Mouse (Mus musculus): ENCODE results near the gene Dclk2. TPM values are rescaled to one million over a fixed set of nuclear protein-coding genes. Genes with fewer than 3 reads are reported as not detected.

Dclk2 gene
- total RNA-seq, 2 experiments from 2014 or later: 2.6 to 4.2 TPM

DNA sequence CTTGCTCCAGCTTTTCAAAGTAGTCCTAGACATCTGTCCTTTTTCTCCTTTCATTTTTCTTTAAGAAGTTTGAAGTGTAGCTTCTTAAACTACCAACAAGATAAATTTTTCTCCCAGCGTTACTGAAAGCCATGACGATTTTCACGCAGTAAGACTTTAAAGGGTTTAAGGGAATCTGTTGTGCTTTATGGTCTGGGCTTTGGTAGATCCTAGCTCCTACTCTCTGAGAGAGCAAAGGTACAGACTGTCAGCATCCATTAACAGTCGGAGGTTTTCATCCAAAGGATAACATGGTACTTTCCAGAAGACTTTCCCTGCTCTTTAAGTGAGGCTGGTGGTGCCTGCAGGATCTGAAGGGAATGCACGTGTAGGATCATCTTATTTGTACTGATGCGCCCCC lies 151.7 kb downstream of the Dclk2 start:
- intact Hi-C loops (cut with DNase I): no loop called here

DNA sequence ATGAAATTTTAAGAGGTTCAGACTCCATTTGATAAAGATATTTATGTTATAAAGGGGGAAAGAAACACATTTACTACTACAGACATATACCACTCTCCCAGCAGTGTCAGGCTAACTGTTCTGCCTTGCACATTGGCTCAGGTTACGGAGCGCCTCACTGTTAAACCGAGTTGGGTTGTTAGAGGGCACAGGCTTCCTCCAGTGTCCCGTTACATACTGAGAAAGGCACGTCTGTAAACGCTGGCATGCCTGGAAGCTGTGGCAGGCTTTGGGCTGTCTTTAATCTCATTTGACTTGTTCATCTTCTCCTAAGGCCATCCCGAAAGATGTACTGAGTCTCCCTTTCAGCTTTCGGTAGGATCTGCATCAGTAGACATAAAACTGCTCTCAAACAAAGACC lies 152.1 kb downstream of the Dclk2 start:
- no peak for DNase-seq
- intact Hi-C loops (cut with DNase I): no loop called here

More for the DNA sequence above, 151.7 kb downstream of the Dclk2 start:
- DNase-seq: no peak

DNA sequence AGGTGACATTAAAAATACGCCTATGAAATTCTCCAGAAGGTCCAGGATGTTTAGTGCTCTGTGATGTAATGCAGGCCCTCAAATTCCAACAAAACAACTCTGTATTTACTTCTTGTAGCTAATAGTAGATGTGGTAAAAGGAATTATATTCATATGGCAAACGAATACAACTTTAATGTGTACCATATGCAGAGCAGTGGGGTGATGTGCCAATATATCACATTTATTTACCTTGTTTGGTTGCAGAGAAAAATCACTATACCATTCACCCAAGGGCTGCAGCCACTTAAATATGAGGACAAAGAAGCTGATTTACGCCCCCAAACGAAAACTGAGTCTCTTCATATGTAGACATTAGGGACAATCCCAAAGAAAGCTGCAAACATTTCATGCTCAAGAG lies 158.2 kb downstream of the Dclk2 start:
- intact Hi-C loops (cut with DNase I): loop anchor here (5.0 kb wide), 2 partner anchors 215 to 435 kb away; partner anchors contain the start of gene Mab21l2
- no peak for DNase-seq

DNA sequence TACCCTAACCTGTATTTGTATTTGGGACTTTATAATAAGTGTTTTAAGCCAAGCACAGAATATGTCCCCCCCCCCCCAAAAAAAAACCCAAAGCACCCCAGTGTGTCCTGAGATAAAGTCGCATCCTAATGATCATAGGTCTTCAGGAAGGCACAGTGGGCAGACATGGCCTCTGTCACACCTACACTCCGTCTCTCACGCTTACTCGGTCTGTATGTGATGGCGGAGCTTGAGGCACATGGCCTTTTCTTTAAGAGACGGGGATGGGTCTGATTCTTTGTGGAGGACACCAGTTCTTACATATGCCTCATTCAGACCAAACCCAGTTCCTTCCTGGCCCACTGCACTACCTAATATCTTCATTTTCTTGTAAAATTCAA lies 158.6 kb downstream of the Dclk2 start:
- no peak for DNase-seq
- intact Hi-C loops (cut with DNase I): loop anchor here (5.0 kb wide), 2 partner anchors 215 to 435 kb away; partner anchors contain the start of gene Mab21l2

DNA sequence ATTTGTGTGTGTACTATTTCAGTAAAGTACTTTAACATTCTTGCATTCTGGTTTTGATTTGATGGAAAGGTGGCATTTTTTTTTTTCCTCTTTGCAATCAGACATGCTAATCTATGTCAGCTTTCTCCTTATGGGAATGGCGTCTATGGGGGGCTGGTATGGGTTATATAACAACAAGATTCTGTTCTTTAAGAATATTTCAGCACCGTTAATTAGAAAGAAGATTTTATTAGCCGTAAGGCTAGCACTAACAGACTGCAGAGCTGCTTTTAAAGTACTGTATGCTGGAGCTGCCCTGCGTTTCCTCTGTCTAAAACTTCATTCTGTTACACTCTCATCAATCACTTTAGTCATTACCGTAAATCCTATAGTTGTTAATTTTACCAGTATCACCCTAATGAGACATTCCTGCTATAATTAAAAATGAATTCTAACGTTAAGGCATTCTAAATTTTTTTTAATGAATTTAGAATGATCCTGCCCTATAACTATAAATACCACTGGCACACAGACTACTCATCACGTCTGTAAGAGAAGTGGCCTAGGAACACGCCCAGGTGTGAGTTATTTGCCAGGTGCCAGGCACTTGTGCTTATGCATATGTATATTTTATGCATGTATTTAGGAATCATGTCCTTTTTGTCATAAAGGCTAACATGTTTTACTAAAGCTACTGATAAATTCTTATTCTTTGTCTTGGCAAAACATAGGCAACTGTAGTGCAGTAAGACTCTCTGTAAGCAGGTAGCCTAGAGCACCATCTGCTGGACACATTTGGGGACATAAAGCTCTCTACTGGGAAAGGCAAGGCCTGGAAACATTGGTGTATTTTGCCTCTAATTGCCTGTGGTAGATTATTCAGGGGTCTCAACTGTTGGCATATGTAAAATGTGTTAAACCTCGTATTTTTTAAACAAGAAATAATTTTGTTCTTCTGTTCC lies 159.3 kb downstream of the Dclk2 start:
- DNase-seq: peak; percentile 52 to 80
- intact Hi-C loops (cut with DNase I): loop anchor here (2.0 to 5.0 kb wide), 3 partner anchors 214 to 493 kb away; partner anchors contain the start of gene Mab21l2

DNA sequence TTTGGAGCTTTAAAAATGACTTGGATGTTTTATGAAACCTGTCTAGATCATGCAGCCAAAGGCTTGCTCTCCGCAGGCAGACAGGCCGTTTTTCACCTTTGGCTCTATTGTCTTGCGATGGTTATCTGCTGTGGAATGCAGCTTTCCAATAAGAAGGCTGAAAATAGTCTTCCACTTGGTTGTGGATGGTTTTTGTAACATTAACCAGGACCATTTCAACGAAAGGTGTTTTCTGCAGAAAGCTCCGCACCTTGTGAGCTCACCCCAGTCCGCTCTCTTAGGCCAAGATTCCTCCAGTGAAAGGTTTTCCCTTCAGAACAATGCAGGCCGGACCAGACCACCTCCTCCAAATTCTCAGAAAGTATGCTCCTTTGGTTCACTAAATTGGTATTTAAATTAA lies 160.2 kb downstream of the Dclk2 start:
- DNase-seq: no peak

DNA sequence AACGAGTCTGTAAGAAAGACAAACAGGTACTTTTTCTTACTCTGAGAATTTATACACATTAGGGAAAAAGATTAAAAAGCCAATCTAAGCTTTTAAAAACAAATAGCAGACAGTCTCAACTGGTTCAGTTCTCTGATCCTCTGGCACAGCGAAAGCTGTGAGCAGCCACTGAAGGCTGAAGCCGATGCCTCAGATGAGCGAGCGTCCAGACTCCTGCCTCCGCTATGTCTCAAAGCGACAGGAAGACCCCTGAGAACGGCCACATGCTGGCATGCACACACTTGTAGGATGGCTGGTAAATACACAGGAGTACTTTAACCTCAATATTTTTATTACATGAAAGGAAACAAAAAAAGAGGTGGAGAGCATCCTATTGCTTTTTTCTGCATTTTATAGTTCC lies 160.8 kb downstream of the Dclk2 start:
- DNase-seq: no peak
- intact Hi-C loops (cut with DNase I): loop anchor here (2.0 to 5.0 kb wide), 3 partner anchors 213 to 491 kb away; partner anchors contain the start of gene Mab21l2

More for the DNA sequence above, 160.2 kb downstream of the Dclk2 start:
- intact Hi-C loops (cut with DNase I): loop anchor here (2.0 to 5.0 kb wide), 3 partner anchors 213 to 492 kb away; partner anchors contain the start of gene Mab21l2

DNA sequence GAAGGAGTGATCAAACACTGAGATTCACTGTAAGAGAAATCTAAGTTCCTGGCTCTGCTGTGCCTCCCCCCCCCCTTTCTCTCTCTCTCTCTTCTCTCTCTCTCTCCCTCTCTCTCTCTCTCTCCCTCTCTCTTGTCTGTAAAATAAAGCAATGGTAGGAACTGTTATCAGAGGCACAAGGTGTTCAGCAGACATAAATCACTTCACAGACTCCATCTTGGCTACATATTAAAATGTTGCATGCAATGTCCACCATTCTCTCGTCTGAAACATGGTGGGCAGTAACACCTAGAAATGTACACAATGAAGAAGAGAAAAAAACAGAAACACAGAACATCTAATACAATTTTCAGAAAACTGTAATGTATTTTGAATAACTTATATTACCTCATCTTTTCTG lies 161.3 kb downstream of the Dclk2 start:
- DNase-seq: no peak
- intact Hi-C loops (cut with DNase I): no loop called here

DNA sequence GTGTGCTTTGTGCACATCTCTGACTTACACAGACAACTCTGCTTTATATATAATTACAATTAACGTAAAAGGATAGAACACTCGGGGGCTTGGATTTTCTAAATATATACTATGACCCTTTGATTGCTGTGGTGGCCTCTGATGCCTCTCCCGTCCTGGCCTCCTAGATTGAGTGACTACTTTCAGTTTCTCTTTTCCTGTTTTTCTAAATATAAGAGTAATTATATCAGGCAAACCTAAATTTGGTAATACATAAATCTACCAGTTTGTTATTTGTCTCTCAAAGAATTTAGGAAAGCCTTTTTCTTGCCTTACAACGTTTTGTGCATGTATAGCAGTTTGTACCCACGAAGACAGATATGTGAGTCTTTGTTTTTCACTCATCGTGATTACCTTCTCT lies 161.9 kb downstream of the Dclk2 start:
- intact Hi-C loops (cut with DNase I): no loop called here
- no peak for DNase-seq

DNA sequence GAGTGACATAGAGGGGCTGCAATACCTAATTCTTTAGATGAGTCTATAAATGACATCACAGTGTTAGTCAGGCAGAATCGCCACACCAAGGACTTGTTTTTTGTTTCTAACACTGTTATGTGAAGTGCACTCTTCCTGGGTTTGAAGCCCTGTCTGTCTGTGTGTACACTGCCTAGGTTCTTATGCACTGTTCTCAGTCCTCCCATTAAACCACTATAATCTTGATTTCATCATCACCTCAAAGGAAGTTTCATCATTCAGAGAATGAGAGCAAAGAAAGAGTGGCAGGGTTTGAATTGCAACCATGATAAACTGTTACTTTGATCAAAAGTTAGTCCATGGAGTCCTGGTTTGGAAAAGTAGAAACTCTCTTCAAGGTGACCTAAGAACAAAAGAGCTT lies 164.1 kb downstream of the Dclk2 start:
- no peak for DNase-seq
- intact Hi-C loops (cut with DNase I): no loop called here

DNA sequence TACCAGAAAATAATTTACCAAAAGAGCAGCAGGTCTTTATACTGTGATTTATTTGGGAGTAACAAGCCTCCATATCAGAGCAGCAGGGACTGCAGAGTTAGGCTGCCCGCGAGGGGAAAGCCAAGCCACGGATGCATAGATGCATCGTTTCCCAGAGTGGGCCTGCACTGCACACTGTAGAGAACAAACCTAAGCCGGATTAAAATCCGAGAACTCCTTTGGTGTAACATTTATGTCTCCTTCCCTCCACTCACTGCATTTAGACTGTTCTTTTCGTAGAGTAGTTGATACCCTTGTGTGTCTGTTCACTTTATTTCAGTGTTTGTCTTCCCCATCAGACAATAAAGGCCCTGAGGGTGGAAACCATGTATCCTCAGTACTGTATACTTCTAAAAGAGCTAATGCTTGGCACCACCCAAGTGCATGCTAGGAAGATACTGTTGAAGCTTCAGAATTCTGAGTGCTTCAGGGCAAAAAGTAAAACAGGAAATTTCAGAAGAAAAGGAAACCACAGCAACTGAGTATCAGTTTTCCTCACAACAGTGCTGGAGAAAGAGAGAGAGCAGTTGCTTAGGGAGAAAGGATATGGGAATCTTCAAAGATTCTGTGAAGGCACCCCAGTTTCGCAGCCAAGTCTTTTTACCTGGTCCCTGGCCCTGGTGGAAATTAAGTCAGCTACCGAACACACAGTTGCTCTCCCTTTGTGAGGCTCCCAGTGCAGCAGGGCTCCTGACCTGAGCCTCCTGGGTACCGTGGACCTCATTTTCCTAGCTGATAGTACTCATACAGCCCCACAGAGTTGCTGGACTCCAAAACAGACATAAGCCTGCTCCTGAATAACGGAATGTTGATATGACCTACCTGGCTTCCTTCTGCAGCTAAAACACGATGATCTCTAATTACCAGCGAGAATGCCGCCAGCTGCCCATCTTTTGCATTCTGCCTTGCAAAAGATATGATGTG lies 165.8 kb downstream of the Dclk2 start:
- no peak for DNase-seq
- intact Hi-C loops (cut with DNase I): no loop called here

DNA sequence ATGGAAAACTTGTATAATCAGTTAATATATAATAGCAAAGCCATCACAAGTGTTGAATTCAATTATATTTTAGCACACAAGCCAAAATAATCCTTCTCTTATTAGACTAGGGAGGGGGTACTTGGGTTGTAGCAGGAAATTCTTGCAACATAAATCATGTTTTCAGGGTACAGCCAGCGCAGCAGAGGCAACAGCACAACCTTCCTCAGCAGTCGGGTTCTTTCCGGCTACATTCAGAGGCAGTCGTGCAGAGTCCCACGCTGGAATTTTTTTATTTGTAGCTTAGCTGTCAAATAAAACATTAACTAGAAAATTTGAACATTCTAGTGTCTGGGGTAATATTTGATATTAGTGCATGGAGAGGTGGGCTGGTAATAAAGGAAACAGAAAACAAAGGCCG lies 166.5 kb downstream of the Dclk2 start:
- intact Hi-C loops (cut with DNase I): no loop called here
- no peak for DNase-seq

DNA sequence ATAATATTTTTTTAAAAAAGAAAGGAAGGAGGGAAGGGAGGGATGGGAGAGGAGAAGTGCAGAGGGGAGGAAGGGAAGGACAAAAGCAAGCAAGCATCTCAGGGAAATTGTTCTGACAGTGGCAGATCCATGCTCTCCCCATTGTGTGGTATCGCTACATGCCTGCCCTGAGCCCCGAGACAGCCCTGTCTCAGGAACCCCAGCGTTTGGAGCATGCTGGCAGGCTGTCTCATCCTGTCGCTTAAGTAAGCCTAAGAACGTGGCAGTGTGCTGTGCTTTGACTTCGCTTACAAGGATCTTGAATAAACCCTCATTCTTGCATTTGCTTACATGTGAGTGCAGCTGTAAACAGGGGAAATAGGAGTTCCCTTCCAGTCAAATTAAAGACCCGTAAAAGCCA lies 170.0 kb downstream of the Dclk2 start:
- intact Hi-C loops (cut with DNase I): no loop called here
- no peak for DNase-seq

DNA sequence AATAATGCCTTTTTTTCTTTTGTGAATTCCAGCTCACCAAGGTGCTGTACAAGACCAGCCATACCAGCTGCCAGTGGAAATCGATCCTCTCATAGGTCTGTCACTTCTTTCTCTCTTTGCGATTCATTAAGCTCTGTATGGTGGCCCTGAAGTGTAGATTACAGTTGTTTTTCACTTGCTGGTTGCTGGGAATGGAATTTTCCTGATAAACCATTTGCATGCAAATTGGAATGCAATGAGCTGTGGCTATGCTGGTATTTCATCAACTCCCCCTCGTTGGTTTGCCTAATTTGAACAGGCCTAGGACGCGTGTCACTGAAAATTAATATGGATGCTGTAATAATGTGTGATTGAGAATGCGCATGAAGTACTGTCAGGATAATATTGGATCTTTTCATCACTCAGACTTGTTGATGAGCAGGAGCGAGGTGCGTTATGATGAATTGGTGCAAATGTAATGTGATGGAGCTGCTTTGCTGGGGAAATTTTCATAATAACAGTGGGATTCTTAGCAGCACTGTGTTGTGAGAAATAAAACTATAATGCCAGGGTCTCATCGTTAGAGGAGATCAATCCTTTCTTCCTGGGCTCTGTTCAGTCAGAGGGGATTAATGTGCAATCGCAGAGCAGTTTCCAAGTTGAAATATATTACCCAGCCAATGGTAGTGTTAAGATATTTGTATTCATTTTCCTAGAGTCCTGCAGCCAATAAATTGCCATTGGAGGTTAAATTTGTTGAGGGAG lies 174.7 kb downstream of the Dclk2 start:
- DNase-seq: no peak
- intact Hi-C loops (cut with DNase I): no loop called here

DNA sequence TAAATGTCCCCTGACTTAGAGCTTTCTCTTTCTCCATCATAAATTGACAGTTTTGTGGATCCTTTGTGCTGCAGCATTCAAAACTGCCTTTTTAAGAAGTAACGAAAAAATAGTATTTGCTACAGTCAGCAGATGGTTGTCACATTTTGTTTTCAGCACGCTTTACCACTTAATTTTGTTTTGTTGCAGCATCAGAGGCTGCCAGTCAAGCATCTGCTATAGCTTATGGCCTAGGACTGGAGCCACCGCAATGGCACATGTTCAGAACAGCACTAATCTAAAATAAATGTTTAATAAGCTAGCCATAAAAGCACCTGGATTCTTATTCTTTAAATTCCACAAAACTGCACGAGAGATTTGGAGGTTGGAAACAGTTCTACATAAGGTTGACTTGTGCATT lies 175.3 kb downstream of the Dclk2 start:
- intact Hi-C loops (cut with DNase I): no loop called here
- DNase-seq: no peak

DNA sequence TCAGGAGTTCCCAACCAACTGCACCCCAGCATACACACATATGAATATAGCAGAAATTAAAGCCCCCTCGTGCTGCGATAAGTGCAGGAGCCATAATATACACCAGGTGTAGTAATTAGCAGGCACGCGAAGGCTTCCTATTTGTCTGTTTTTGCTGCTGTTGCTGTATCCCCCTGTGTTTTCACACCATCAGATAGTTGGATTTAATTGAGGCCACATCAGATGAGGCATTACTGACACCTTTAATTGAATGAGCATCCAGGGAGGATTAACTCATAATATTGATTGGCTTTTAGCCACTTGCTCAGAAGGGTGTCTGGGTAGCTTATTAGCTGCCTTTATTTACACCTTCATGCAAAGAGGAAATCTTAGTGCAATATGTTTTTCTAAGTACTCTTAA lies 180.9 kb downstream of the Dclk2 start:
- intact Hi-C loops (cut with DNase I): no loop called here
- no peak for DNase-seq

DNA sequence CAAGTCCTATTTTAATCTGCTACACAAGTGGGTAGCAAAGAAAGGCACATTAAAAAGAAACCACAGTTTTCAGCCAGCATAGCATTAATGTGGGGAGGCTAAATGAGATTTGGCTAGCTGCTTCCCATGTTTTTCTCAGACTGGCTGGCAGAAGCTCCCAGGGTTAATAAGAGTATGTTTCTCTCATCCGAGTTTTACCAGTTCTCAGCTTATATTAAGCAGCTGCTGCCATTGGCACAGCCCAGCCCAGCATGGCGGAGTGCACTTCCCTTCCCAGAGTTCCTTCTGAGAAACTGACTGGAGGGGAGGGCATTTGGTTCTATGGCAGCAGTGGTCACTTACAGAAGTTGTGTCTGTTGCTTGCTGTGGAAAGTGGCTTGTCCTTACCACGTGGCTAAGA lies 181.8 kb downstream of the Dclk2 start:
- no peak for DNase-seq
- intact Hi-C loops (cut with DNase I): no loop called here

All from heart, postnatal 14 days (tissue).